Mouse (Mus musculus): Measurements from ENCODE around the gene Slc22a23. TPM values are rescaled to one million over a fixed set of nuclear protein-coding genes. Genes with fewer than 3 reads are reported as not detected.

Gene Slc22a23
- polyA plus RNA-seq, 1 experiment = 10.6 TPM

- no peak for DNase-seq (ENCODE audit: low read depth)
Measured at GRCm38 (mm10) chr13:34269376-34269991, 75.5 kb downstream of the Slc22a23 start.

DNA sequence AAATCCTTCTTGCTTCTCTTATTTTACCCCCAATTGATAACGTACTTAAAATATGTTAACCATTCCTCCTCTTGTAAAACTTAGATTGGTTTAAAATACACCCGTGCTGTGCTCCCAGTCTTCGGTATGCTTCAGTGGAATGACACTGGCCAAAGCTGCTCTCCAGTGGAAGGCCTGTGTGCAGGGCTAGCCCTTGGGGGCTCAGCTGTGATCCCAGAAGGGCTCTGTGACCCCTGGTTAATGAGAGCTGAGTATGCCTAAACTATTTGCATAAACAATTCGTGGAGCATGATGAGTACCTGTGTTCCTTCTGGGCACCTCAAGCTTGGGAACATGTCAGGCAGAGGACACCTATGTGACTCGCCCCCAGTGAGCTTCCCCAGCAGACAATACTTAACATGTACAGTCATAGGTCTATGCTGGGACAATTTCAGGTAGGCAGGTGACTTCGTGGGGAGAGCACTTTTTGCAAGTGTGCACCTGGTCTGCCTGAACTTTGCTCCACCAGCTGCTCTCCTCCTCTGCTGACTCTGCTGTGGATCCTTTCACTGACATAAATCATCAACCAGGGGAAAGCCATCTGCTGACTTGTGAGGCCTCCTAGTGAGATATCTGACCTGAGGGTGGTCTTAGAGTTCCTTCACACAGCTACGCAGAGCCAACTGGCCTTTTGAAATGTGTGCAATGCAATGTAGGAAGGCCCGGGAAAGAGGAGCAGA lies 77.9 kb downstream of the Slc22a23 start:
- no peak for DNase-seq (ENCODE audit: low read depth)

- no peak for DNase-seq (ENCODE audit: low read depth)
Measured at GRCm38 (mm10) chr13:34266067-34266466, 78.9 kb downstream of the Slc22a23 start.

DNA sequence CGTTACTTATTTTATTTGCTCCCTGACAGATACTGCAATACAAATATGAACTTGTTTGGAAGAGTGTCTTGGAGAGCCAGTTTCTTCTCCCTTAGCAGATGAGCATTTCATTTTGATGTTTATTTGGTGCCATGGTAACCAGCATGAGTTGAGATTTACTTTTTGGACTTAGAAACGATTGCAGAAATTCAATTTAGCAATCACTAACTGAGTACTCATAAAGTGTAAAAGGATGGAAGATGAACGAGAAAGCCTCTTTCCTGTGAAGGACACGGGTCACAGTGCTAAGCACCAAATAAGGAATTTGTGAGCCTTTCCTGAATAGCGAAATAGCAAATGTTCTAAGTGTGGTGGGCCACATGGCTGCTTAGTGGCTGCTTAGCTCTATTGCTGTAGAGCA lies 79.4 kb downstream of the Slc22a23 start:
- DNase-seq (ENCODE audit: low read depth) = no peak

- DNase-seq (ENCODE audit: low read depth) = no peak
Measured at GRCm38 (mm10) chr13:34265022-34265565, 79.9 kb downstream of the Slc22a23 start.

- no peak for DNase-seq (ENCODE audit: low read depth)
Measured at GRCm38 (mm10) chr13:34264508-34264907, 80.5 kb downstream of the Slc22a23 start.

GRCm38 (mm10) chr13:34258765-34259164 lies 86.2 kb downstream of the Slc22a23 start:
- no peak for DNase-seq (ENCODE audit: low read depth)

DNA sequence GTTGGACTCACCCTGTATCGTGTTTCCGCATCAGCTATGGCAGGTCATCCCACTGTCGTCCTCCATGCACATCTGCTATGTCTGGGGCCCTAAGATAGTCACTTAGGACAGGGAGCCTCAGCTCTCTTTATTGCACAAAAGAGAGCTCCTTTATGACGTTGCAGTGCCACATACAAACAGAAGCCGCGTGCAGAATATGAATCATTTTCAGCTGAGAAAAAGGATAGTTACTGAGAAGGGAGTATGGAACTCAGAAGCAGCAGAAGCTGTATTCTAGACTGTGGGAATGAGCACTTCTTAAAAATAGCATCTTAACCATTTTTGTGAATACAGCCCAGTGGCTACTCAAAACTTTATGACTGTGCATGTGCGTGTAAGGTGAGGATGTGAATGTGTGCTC lies 87.8 kb downstream of the Slc22a23 start:
- no peak for DNase-seq (ENCODE audit: low read depth)

DNA sequence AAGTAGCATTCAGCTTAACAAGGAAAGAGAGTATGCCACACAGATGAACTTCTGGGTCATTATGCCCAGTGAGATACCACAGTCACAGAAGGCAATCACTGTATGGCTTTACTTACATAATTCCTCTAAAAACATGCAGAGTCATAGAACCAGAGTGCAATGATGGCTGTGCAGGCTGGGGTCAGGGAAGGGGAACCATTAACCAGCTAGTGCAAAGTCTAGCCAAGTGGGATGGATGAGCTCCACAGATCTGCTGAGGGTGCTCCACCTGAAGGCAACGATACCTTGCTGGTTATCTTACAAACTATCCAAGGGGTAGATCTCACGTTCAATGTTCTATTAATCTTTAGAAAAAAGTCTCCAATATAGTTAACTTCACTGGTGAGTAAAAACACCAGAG lies 88.3 kb downstream of the Slc22a23 start:
- no peak for DNase-seq (ENCODE audit: low read depth)

- DNase-seq (ENCODE audit: low read depth) = no peak
Measured at GRCm38 (mm10) chr13:34255297-34255696, 89.7 kb downstream of the Slc22a23 start.

- no peak for DNase-seq (ENCODE audit: low read depth)
Measured at GRCm38 (mm10) chr13:34254691-34255090, 90.3 kb downstream of the Slc22a23 start.

DNA sequence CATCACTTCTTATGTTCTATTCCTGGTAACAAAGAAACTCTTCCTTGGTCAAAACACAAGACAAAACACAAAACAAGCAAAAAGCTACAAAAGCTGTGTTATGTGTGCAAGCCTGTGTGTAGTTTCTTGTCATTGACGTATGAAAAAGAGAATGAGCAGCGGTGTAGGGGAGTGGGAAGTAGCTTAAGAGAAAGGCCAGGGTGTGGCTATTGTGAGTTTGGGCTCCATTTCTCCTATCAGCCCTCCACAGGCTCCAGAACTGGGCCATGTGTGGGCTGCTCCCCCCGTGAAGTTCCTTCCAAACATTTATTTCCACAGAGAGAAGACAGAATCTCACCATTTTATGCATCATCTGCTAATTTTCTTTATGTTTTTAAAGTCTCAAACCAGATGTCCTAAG lies 91.2 kb downstream of the Slc22a23 start:
- no peak for DNase-seq (ENCODE audit: low read depth)

- no peak for DNase-seq (ENCODE audit: low read depth)
Measured at GRCm38 (mm10) chr13:34248941-34249920, 95.8 kb downstream of the Slc22a23 start.

- no peak for DNase-seq (ENCODE audit: low read depth)
Measured at GRCm38 (mm10) chr13:34248107-34248506, 96.9 kb downstream of the Slc22a23 start.

DNA sequence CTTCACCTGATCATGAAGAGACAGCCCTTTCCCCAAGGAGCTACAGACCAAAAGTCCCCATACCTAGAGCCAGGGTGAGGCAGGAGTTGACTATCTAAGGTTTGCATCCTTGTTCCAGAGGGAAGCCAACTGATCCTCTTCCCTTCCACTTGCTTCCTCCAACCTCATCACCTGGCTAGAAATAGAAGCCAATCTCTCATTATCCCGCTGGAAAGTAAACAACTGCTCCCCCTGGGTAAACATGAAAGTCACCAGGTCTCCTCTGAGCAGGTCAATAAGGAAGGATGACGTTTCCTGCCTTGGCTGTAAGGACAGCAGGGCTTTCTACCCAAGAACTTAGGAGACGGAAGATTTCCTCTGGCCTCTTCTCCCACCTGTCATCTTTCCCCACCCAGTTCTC lies 98.2 kb downstream of the Slc22a23 start:
- DNase-seq (ENCODE audit: low read depth) = no peak

- no peak for DNase-seq (ENCODE audit: low read depth)
Measured at GRCm38 (mm10) chr13:34245216-34245615, 99.8 kb downstream of the Slc22a23 start.

DNA sequence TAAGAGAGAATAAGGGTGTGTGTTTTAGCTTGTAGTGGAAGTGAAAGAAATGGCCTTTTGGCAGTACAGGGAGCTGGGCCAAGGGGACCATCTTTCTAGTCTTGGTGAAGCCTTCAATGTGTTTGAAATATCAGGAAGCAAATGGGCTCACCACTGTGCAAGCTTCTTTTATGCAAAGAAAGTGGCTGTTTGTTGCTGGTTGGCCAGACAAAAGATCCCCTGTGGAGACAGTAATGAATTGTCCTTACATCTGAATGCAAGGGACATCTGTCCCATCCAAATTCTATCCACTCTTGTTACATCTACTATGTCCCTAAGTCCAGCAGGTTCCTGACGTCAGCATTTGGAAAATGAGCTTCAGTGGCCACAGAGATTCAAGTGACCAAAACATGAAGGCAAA lies 100.8 kb downstream of the Slc22a23 start:
- DNase-seq (ENCODE audit: low read depth) = no peak

DNA sequence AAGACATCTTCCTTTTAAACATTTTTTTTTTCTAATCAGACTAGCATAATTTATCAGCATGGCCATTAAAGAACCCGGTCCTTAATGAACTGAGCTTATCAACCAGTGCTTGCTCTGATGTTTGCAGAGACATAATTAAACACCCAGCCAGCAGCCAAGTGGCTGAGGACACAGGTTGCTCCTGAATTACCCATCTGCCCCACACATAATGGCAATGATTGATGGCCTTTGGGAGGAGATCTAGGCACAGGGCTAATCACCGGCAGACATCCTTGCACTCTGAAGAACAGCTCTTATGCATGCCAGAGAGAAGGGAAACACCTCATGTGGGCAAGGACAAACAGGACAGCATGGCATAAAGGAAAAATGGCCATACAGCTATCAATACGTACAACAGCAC lies 102.8 kb downstream of the Slc22a23 start:
- no peak for DNase-seq (ENCODE audit: low read depth)

DNA sequence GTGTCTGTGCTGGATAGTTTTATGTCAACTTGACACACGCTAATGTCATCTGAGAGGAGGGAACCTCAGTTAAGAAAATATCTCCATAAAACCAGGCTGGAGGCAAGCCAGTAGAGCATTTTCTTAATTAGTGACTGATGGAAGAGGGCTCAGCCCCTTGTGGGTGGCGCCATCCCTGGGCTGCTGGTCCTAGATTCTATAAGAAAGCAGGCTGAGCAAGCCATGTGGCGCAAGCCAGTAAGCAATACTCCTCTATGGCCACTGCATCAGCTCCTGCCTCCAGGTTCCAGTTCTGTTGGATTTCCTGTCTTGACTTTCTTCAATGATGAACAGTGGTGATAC lies 104.9 kb downstream of the Slc22a23 start:
- DNase-seq (ENCODE audit: low read depth) = no peak

DNA sequence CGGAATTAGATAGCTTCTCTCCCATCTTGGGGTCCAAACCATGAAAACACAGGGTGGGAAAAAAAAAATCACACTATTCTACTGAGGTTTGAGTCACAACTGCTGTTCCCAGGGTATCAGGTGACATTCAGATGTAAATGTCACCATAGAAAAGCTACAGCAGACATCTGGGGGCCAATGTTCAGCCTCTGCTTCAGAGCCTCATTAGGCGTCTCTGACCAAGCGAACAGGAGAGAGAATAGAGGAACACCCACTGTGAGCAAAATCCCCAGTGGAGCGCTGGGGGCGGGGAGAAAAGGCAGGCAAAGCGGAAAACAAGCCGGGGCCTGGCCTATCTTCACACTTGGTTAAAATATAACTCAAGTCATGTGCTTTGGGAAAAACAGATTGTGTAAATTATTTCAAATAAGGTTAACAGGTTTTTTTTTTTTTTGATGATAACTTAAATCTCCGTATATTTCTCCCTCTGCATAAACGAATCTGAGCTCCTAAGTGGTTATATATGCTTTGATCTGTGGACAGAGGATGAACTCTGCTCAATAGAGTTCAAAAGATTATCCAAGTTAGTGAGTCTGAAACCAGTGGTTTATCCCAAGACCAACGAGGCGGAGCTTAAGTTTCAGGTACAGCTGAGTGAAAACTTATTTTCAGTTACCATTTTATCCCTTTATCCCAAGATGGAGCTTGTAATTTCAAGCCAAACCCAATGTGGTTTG lies 105.5 kb downstream of the Slc22a23 start:
- no peak for DNase-seq (ENCODE audit: low read depth)

- no peak for DNase-seq (ENCODE audit: low read depth)
Measured at GRCm38 (mm10) chr13:34238646-34239290, 106.2 kb downstream of the Slc22a23 start.

Measured in gonadal fat pad, adult 2 months (tissue).